Mouse (Mus musculus) small intestine, adult 2 months (tissue): ENCODE results near the gene Pdss2. TPM values are rescaled to one million over a fixed set of nuclear protein-coding genes. Genes with fewer than 3 reads are reported as not detected.
A peak's percentile ranks its signal among the peaks of the same experiment; 100 is the strongest.

Experiments
- H3K27ac ChIP-seq: fragments of 200-500 bp; 2 replicates; pipeline ENCODE4 v1.5.1; 2012; ENCODE audit warnings: low read depth, low read length, control low read depth, inconsistent platforms; ENCODE audit not compliant: insufficient read depth
- H3K27me3 ChIP-seq: fragments of 200-500 bp; 2 replicates; pipeline ENCODE4 v1.6.1; 2012; ENCODE audit warnings: mild to moderate bottlenecking, moderate library complexity, low read length, inconsistent platforms; ENCODE audit not compliant: control insufficient read depth, insufficient read depth
- H3K36me3 ChIP-seq: fragments of 200-500 bp; 2 replicates; pipeline ENCODE4 v1.6.1; 2012; ENCODE audit warnings: mild to moderate bottlenecking, low read length, control low read depth, inconsistent platforms; ENCODE audit not compliant: control insufficient read depth, insufficient read depth
- H3K4me1 ChIP-seq: fragments of 200-500 bp; 2 replicates; pipeline ENCODE4 v1.6.1; 2012; ENCODE audit warnings: low read length, inconsistent platforms, mixed read lengths; ENCODE audit not compliant: control insufficient read depth, insufficient read depth, insufficient read length
- H3K4me3 ChIP-seq: fragments of 200-500 bp; 2 replicates; pipeline ENCODE4 v1.5.1; 2012; ENCODE audit warnings: low read depth, mild to moderate bottlenecking, control low read depth, inconsistent platforms, low read length, moderate library complexity
- CTCF ChIP-seq: fragments of 200-500 bp; IDR thresholded peaks from 2 replicates; pipeline ENCODE4 v1.5.1; 2012; ENCODE audit warnings: low read depth, mild to moderate bottlenecking, control low read depth, inconsistent platforms, low read length, moderate library complexity, mixed read lengths; ENCODE audit not compliant: insufficient replicate concordance, insufficient read length; ENCODE audit errors: extremely low read depth
- POLR2A ChIP-seq: fragments of 200-500 bp; IDR thresholded peaks from 2 replicates; pipeline ENCODE4 v1.6.1; 2012; ENCODE audit warnings: low read depth, mild to moderate bottlenecking, control low read depth, inconsistent platforms, low read length, moderate library complexity
- WGBS: fragments of 180-500 bp; shearing (Covaris S2); methylation state at CpG from one replicate; pipeline ENCODE4 v1.1.7; 2018; 5-methylcytosine and 5-hydroxymethylcytosine counted together
- polyA plus RNA-seq: library from polyadenylated mRNA; depleted of rRNA; stranded (reverse); fragments of >200 nt; gene quantifications from 2 replicates; pipeline ENCODE4 v1.2.3, GENCODE M21; 2012

Gene Pdss2
- polyA plus RNA-seq, 1 experiment, result 10.5 TPM

GRCm38 (mm10) chr10:43290638-43291230, 69.4 kb downstream of the Pdss2 start:
- H3K27ac ChIP-seq, result no peak overlapping the region
- H3K4me3 ChIP-seq, result no peak overlapping the region
- WGBS, result 32% methylated on average over 2 of the region's 2 CpGs
- peaks cover 7% of the 10 kb centered on the region; the same call in 1 of the 2 replicates for H3K4me1 ChIP-seq
- no peak for TF ChIP-seq CTCF
- TF ChIP-seq POLR2A, result no peak
- no peaks in the 10 kb centered on the region for H3K36me3 ChIP-seq
- H3K27me3 ChIP-seq, result no peaks in the 10 kb centered on the region

GRCm38 (mm10) chr10:43291333-43291736, 70.0 kb downstream of the Pdss2 start:
- H3K27ac ChIP-seq, result no peak overlapping the region; the same call in 1 of the 2 replicates
- peaks cover 7% of the 10 kb centered on the region; the same call in 1 of the 2 replicates for H3K4me1 ChIP-seq
- WGBS, result 35% methylated on average over 2 of the region's 2 CpGs
- no peaks in the 10 kb centered on the region for H3K36me3 ChIP-seq
- H3K4me3 ChIP-seq, result no peak overlapping the region
- no peak for TF ChIP-seq POLR2A
- TF ChIP-seq CTCF, result no peak
- H3K27me3 ChIP-seq, result no peaks in the 10 kb centered on the region

- no peaks in the 10 kb centered on the region for H3K36me3 ChIP-seq
- peaks cover 7% of the 10 kb centered on the region; the same call in 1 of the 2 replicates for H3K4me1 ChIP-seq
- no peak overlapping the region for H3K4me3 ChIP-seq
- no peak overlapping the region for H3K27ac ChIP-seq
- TF ChIP-seq CTCF (no peak), POLR2A (no peak)
- 76% methylated on average over 4 of the region's 4 CpGs for WGBS
- H3K27me3 ChIP-seq, result no peaks in the 10 kb centered on the region
Measured at GRCm38 (mm10) chr10:43292454-43292853, 71.2 kb downstream of the Pdss2 start.

GRCm38 (mm10) chr10:43294331-43294730, 73.0 kb downstream of the Pdss2 start:
- TF ChIP-seq POLR2A (no peak), CTCF (no peak)
- 94% methylated on average over 4 of the region's 4 CpGs for WGBS

GRCm38 (mm10) chr10:43308105-43308810, 87.0 kb downstream of the Pdss2 start:
- 36% methylated on average over 5 of the region's 5 CpGs for WGBS
- Histone ChIP-seq H3K36me3 (no peaks in the 10 kb centered on the region), H3K27me3 (no peaks in the 10 kb centered on the region), H3K4me3 (no peak overlapping the region), H3K4me1 (peaks cover 12% of the 10 kb centered on the region; the same call in 1 of the 2 replicates), H3K27ac (no peak overlapping the region)
- TF ChIP-seq CTCF, result no peak
- no peak for TF ChIP-seq POLR2A

More at GRCm38 (mm10) chr10:43294331-43294730, 73.0 kb downstream of the Pdss2 start:
- H3K27ac ChIP-seq, result no peak overlapping the region
- no peaks in the 10 kb centered on the region for H3K27me3 ChIP-seq
- H3K4me1 ChIP-seq, result peaks cover 7% of the 10 kb centered on the region; the same call in 1 of the 2 replicates
- peaks cover 3% of the 10 kb centered on the region; the same call in 1 of the 2 replicates for H3K36me3 ChIP-seq
- H3K4me3 ChIP-seq, result no peak overlapping the region

GRCm38 (mm10) chr10:43310781-43311392, 89.6 kb downstream of the Pdss2 start:
- TF ChIP-seq CTCF, result no peak
- no peak for TF ChIP-seq POLR2A
- Histone ChIP-seq H3K36me3 (no peaks in the 10 kb centered on the region), H3K4me1 (peaks cover 15% of the 10 kb centered on the region; the same call in 1 of the 2 replicates), H3K27ac (peak overlapping the region; percentile 84), H3K27me3 (no peaks in the 10 kb centered on the region), H3K4me3 (peak overlapping the region; percentile 8; the same call in 1 of the 2 replicates)
- WGBS, result 22% methylated on average over 10 of the region's 10 CpGs

- no peak overlapping the region for H3K4me3 ChIP-seq
- H3K36me3 ChIP-seq, result no peaks in the 10 kb centered on the region
- peak overlapping the region; percentile 84 for H3K27ac ChIP-seq
- TF ChIP-seq POLR2A, result no peak
- no peak for TF ChIP-seq CTCF
- peaks cover 15% of the 10 kb centered on the region; the same call in 1 of the 2 replicates for H3K4me1 ChIP-seq
- 27% methylated on average over 2 of the region's 2 CpGs for whole genome bisulfite sequencing
- no peaks in the 10 kb centered on the region for H3K27me3 ChIP-seq
Measured at GRCm38 (mm10) chr10:43312211-43312610, 90.9 kb downstream of the Pdss2 start.
